Mouse (Mus musculus) heart, embryonic 12.5 days (tissue): Measurements from ENCODE around the gene Rtn3. TPM values are rescaled to one million over a fixed set of nuclear protein-coding genes. Genes with fewer than 3 reads are reported as not detected.
A peak's percentile ranks its signal among the peaks of the same experiment; 100 is the strongest.
"Not testable (repeated sequence)": the region's sequence is repeated elsewhere in the genome, so short reads cannot be mapped to it uniquely, and the experiment has no call there.

Experiments
- ATAC-seq: fragments of 200-750 bp; cut with Nextera tagmentation; 2 replicates; pipeline ENCODE4 v1.8.0; 2017; ENCODE audit warnings: moderate TSS enrichment, moderate library complexity; ENCODE audit not compliant: insufficient number of reproducible peaks, low FRiP score
- H3K27ac ChIP-seq: fragments of 300-500 bp; sonication (generic); 2 replicates; pipeline ENCODE4 v1.5.1; 2016; ENCODE audit warnings: mild to moderate bottlenecking, moderate library complexity; ENCODE audit not compliant: poor library complexity, severe bottlenecking
- H3K27me3 ChIP-seq: fragments of 300-500 bp; sonication (generic); replicated peaks from 2 replicates; pipeline ENCODE4 v1.6.1; 2016; ENCODE audit warnings: mild to moderate bottlenecking, moderate library complexity
- H3K36me3 ChIP-seq: fragments of 300-500 bp; sonication (generic); 2 replicates; pipeline ENCODE4 v1.6.1; 2016; ENCODE audit warnings: mild to moderate bottlenecking, moderate library complexity
- H3K4me1 ChIP-seq: fragments of 300-500 bp; sonication (generic); replicated peaks from 2 replicates; pipeline ENCODE4 v1.6.1; 2016; ENCODE audit warnings: mild to moderate bottlenecking
- H3K4me2 ChIP-seq: fragments of 300-500 bp; sonication (generic); 2 replicates; pipeline ENCODE4 v1.6.1; 2016; ENCODE audit warnings: mild to moderate bottlenecking, moderate library complexity
- H3K4me3 ChIP-seq: fragments of 300-500 bp; sonication (generic); 2 replicates; pipeline ENCODE4 v1.5.1; 2016; ENCODE audit warnings: mild to moderate bottlenecking
- H3K9ac ChIP-seq: fragments of 300-500 bp; sonication (generic); 2 replicates; pipeline ENCODE4 v1.6.1; 2016; ENCODE audit warnings: mild to moderate bottlenecking, moderate library complexity
- H3K9me3 ChIP-seq: fragments of 300-500 bp; sonication (generic); replicated peaks from 2 replicates; pipeline ENCODE4 v1.6.1; 2016; ENCODE audit warnings: mild to moderate bottlenecking, moderate library complexity
- WGBS: fragments of 180-500 bp; shearing (Covaris S2); methylation state at CpG from one replicate; pipeline ENCODE4 v1.1.7; 2016; 5-methylcytosine and 5-hydroxymethylcytosine counted together
- polyA plus RNA-seq: library from polyadenylated mRNA; unstranded; fragments of >200 nt; fragmentation: Nextera tagmentation; extraction: Ambion mirVana; gene quantifications from 2 replicates; pipeline ENCODE4 v1.2.1, GENCODE M21; 2016

Gene Rtn3
- polyA plus RNA-seq, 1 experiment from 2014 or later: 158 TPM

GRCm38 (mm10) chr19:7502432-7502831 lies 19.4 kb upstream of the Rtn3 start:
- Histone ChIP-seq H3K27me3 (no peaks in the 10 kb centered on the region), H3K36me3 (no peaks in the 10 kb centered on the region), H3K4me2 (no peak overlapping the region), H3K9me3 (no peaks in the 10 kb centered on the region), H3K27ac (no peak overlapping the region), H3K9ac (no peak overlapping the region), H3K4me1 (peaks cover 4% of the 10 kb centered on the region), H3K4me3 (no peak overlapping the region)
- 79% methylated on average over 2 of the region's 2 CpGs for WGBS
- ATAC-seq: no peak

GRCm38 (mm10) chr19:7500701-7501100 lies 17.6 kb upstream of the Rtn3 start:
- Histone ChIP-seq H3K9me3 (no peaks in the 10 kb centered on the region), H3K36me3 (no peaks in the 10 kb centered on the region), H3K27ac (no peak overlapping the region), H3K4me1 (peaks cover 6% of the 10 kb centered on the region), H3K4me3 (no peak overlapping the region), H3K27me3 (no peaks in the 10 kb centered on the region), H3K4me2 (no peak overlapping the region), H3K9ac (no peak overlapping the region)
- 88% methylated on average over 1 of the region's 1 CpGs for WGBS
- no peak for ATAC-seq

- Histone ChIP-seq H3K9ac (no peak overlapping the region), H3K4me1 (peaks cover 9% of the 10 kb centered on the region), H3K4me2 (no peak overlapping the region), H3K4me3 (no peak overlapping the region), H3K27me3 (no peaks in the 10 kb centered on the region), H3K9me3 (no peaks in the 10 kb centered on the region), H3K36me3 (no peaks in the 10 kb centered on the region), H3K27ac (no peak overlapping the region)
- no peak for ATAC-seq
- WGBS: 76% methylated on average over 2 of the region's 2 CpGs
These were observed 15.7 kb upstream of the Rtn3 start for GRCm38 (mm10) chr19:7498816-7499215.

- ATAC-seq, H3K36me3 ChIP-seq, H3K27me3 ChIP-seq, H3K9ac ChIP-seq, H3K27ac ChIP-seq, H3K4me1 ChIP-seq, H3K9me3 ChIP-seq, H3K4me3 ChIP-seq: not testable (repeated sequence)
- H3K4me2 ChIP-seq: 0 out of 2 replicates have a peak overlapping the region, but pooled peaks have one; percentile 78
- 75% methylated on average over 1 of the region's 1 CpGs for WGBS
These were observed 13.0 kb upstream of the Rtn3 start for GRCm38 (mm10) chr19:7496070-7496469.

GRCm38 (mm10) chr19:7495221-7496038 lies 12.3 kb upstream of the Rtn3 start:
- 45% methylated on average over 14 of the region's 14 CpGs for WGBS
- ATAC-seq: no peak

GRCm38 (mm10) chr19:7494187-7495015 lies 11.3 kb upstream of the Rtn3 start:
- under 1% methylated on average over 84 of the region's 84 CpGs for WGBS
- H3K4me1 ChIP-seq: 0 out of 2 replicates have a peak, but pooled peaks cover 5% of the 10 kb centered on the region
- H3K4me3 ChIP-seq: peak overlapping the region; percentile 85
- H3K9ac ChIP-seq: peak overlapping the region; percentile 90
- no peaks in the 10 kb centered on the region for H3K27me3 ChIP-seq
- peak; percentile 94 for ATAC-seq
- peak overlapping the region; percentile 97 for H3K27ac ChIP-seq
- no peaks in the 10 kb centered on the region for H3K9me3 ChIP-seq
- H3K36me3 ChIP-seq: no peaks in the 10 kb centered on the region
- H3K4me2 ChIP-seq: peak overlapping the region; percentile 78

More at GRCm38 (mm10) chr19:7495221-7496038, 12.3 kb upstream of the Rtn3 start:
- H3K4me2 ChIP-seq: peak overlapping the region; percentile 78
- no peaks in the 10 kb centered on the region for H3K27me3 ChIP-seq
- H3K9me3 ChIP-seq: no peaks in the 10 kb centered on the region
- no peaks in the 10 kb centered on the region for H3K36me3 ChIP-seq
- no peak overlapping the region for H3K9ac ChIP-seq
- peak overlapping the region; percentile 85 for H3K4me3 ChIP-seq
- no peak overlapping the region for H3K27ac ChIP-seq
- 0 out of 2 replicates have a peak, but pooled peaks cover 5% of the 10 kb centered on the region for H3K4me1 ChIP-seq

- Histone ChIP-seq H3K4me3 (peak within 1 kb of the TSS; percentile 85), H3K4me1 (0 out of 2 replicates have a peak, but pooled peaks cover 5% of the 10 kb centered on the region), H3K27ac (peak within 1 kb of the TSS; percentile 97), H3K9ac (peak within 1 kb of the TSS; percentile 90), H3K4me2 (peak within 1 kb of the TSS; percentile 78), H3K9me3 (no peaks in the 10 kb centered on the region), H3K27me3 (no peaks in the 10 kb centered on the region), H3K36me3 (no peaks in the 10 kb centered on the region)
- ATAC-seq: no peak
- WGBS: 27% methylated on average over 31 of the region's 31 CpGs
These were observed 10.5 kb upstream of the Rtn3 start, which contains the start of gene Atl3 for GRCm38 (mm10) chr19:7493352-7494186. Atl3 (plus strand) TSS chr19:7494040.

GRCm38 (mm10) chr19:7492682-7493081 lies 9.6 kb upstream of the Rtn3 start:
- Histone ChIP-seq H3K4me2 (no peak overlapping the region), H3K9me3 (no peaks in the 10 kb centered on the region), H3K9ac (no peak overlapping the region), H3K36me3 (no peaks in the 10 kb centered on the region), H3K27ac (no peak overlapping the region), H3K4me1 (0 out of 2 replicates have a peak, but pooled peaks cover 5% of the 10 kb centered on the region), H3K4me3 (no peak overlapping the region), H3K27me3 (no peaks in the 10 kb centered on the region)
- WGBS: 98% methylated on average over 2 of the region's 2 CpGs
- no peak for ATAC-seq

- H3K27ac ChIP-seq: no peak overlapping the region
- no peaks in the 10 kb centered on the region for H3K36me3 ChIP-seq
- no peak for ATAC-seq
- WGBS: 85% methylated on average over 6 of the region's 6 CpGs
- no peaks in the 10 kb centered on the region for H3K9me3 ChIP-seq
- H3K4me3 ChIP-seq: no peak overlapping the region
- no peak overlapping the region for H3K9ac ChIP-seq
- no peak overlapping the region for H3K4me2 ChIP-seq
- 0 out of 2 replicates have a peak, but pooled peaks cover 5% of the 10 kb centered on the region for H3K4me1 ChIP-seq
- H3K27me3 ChIP-seq: no peaks in the 10 kb centered on the region
These were observed 8.9 kb upstream of the Rtn3 start for GRCm38 (mm10) chr19:7491960-7492359.

- H3K4me2 ChIP-seq: no peak overlapping the region
- no peak overlapping the region for H3K9ac ChIP-seq
- peaks cover 4% of the 10 kb centered on the region; the same call in 1 of the 2 replicates for H3K4me1 ChIP-seq
- H3K4me3 ChIP-seq: no peak overlapping the region
- ATAC-seq: no peak
- H3K27me3 ChIP-seq: no peaks in the 10 kb centered on the region
- WGBS: 70% methylated on average over 8 of the region's 8 CpGs
- no peaks in the 10 kb centered on the region for H3K36me3 ChIP-seq
- H3K27ac ChIP-seq: no peak overlapping the region
- H3K9me3 ChIP-seq: no peaks in the 10 kb centered on the region
These were observed 4.6 kb upstream of the Rtn3 start for GRCm38 (mm10) chr19:7487680-7488079.
